Mouse (Mus musculus) urinary bladder, adult 2 months (tissue): ENCODE data around the gene Zscan21. TPM values are rescaled to one million over a fixed set of nuclear protein-coding genes. Genes with fewer than 3 reads are reported as not detected.

Source experiments
- DNase-seq: peaks from one replicate; pipeline ENCODE4 v3.0.0; 2022; ENCODE audit warnings: low spot score
- polyA plus RNA-seq: library from polyadenylated mRNA; depleted of rRNA; stranded (reverse); fragments of >200 nt; gene quantifications from 2 replicates; pipeline ENCODE4 v1.2.3, GENCODE M21; 2012

The Zscan21 gene
- polyA plus RNA-seq, 1 experiment = 24.9 TPM

DNA sequence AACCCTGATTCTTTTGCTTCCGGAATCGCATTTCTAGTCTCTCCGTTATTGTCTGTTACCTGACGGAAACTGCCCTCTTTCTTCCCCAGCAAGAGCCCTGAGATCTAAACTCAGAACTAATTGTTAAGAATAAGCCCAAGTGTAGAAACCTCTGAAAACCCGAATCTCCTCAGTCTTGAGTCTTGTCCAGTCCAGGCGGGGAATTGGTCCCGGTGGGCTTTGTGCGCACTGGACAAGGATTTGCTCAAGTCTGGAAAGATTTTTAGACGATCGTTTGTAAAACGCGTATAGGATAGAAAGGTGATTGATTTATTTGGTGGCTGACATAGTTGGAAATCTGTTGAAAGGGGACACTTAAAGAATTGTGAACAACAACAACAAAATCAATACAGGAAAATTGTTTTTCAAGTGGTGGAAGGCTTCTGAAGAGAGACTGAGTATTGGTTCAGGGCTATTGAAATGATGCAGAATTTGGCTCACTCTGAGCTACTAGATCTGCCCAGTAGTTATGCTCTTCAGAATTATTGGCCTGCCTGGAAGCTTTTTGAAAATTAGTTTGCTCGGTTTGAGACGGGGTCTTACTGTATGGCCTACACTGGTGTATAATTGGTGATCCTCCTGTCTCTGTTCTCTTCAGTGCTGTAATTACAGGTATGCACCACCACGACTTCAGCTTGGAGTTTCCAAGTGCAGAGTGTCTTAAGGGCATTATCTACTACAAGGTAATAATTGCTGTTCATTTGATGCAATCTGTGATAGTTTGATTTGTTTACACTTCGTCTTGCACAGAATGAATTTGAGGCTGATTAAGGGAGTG lies 704 bp downstream of the Zscan21 start:
- DNase-seq = no peak

DNA sequence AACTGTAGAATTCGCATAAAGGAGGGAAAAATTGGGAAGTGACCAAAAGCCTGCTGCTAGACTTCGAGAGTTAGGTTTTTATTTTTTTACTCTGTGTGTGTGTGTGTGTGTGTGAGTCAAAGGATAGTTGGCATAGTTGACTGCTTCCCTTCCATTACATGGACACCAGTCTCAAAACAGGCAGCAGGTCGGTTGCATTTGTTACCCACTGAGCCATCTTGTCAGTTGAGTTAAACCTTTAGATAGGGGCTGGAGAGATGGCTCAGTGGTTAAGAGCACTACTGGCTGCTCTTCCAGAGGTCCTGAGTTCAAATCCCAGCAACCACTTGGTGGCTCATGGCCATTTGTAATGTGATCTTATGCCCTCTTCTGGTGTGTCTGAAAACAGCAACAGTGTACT lies 1.3 kb downstream of the Zscan21 start:
- DNase-seq = no peak

DNA sequence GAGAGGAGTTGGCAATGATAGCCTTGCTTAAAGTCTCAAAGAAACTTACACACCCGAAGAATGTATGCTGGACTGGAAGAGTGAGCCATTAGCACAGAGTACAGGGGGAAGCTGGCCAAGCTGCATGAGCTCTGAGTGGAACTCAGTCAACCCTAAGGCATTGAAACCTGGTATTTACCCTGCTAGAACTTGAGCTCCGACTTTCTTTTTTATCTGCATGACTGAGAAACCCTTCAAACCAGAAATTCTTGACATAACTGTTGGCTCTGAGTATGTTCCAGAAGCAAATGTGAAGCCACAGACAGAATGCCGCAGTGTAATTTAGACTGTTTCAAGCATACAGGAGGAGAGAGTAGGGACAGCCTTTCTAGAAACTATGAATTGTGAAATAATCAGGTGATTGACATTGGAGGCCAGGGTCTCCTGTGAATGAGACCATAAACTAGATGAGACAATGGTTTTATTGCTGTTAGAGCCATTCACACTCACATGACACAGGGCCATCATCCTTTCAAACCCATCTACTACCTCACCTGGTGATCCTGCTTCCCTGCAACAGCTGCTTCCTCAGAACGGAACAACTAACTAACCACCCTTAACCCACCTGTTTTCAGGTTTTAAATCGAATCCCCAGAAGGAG lies 15.8 kb downstream of the Zscan21 start:
- DNase-seq = no peak

GRCm38 (mm10) chr5:138137257-138137656 lies 20.6 kb downstream of the Zscan21 start:
- DNase-seq = no peak

DNA sequence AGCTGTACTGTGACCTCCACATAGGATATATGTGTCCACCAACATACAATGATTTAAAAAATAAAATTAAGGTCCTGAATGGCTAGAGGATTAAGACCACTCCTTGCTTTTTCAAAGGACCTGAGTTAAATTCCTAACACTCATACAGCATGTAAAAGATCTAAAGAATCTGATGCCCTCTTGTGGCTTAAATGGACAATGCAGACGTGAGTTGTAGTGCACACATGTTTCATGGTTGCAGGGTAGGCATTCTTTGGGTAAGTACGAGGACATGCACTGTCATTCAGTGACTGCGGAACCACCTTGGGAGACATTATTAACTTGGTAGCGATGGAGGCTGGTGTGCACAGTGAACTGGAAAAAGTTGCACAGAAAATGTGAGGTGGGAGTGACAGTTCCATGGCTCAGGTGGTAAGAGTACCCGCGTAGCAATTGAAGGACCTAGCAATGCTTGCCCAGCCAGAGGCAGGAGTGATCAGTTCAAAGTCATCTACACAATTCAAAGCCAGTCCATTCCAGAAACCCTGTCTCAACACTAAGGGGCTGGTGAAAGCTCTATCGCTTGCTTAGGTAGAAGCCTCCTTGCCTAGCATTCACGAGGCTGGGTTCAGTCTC lies 21.3 kb downstream of the Zscan21 start:
- no peak for DNase-seq

GRCm38 (mm10) chr5:138138585-138138984 lies 21.9 kb downstream of the Zscan21 start:
- no peak for DNase-seq

DNA sequence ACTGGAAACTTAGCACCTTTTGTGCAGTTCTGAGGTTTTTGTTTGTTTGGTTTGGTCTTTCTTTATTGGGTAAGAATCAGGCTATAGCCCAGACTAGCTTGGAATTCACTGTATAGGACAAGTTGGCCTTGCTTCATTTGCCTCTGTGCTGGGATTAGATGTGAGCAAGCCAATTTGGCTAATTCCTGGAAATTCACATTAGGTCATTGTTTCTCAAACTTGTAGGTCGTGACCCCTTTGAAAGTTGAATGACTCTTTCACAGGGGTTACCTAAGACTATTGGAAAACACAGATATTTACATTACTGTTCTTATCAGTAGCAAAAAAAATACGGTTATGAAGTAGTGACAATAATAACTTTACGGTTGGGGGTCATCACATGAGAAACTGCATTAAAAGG lies 37.7 kb downstream of the Zscan21 start:
- DNase-seq = no peak

GRCm38 (mm10) chr5:138155443-138155976 lies 38.8 kb downstream of the Zscan21 start, which contains the start of gene Zfp113:
Gene Zfp113, minus strand, starts transcription at chr5:138155744.
- DNase-seq = peak; percentile 67

GRCm38 (mm10) chr5:138160224-138160762 lies 43.6 kb downstream of the Zscan21 start:
- DNase-seq = no peak

DNA sequence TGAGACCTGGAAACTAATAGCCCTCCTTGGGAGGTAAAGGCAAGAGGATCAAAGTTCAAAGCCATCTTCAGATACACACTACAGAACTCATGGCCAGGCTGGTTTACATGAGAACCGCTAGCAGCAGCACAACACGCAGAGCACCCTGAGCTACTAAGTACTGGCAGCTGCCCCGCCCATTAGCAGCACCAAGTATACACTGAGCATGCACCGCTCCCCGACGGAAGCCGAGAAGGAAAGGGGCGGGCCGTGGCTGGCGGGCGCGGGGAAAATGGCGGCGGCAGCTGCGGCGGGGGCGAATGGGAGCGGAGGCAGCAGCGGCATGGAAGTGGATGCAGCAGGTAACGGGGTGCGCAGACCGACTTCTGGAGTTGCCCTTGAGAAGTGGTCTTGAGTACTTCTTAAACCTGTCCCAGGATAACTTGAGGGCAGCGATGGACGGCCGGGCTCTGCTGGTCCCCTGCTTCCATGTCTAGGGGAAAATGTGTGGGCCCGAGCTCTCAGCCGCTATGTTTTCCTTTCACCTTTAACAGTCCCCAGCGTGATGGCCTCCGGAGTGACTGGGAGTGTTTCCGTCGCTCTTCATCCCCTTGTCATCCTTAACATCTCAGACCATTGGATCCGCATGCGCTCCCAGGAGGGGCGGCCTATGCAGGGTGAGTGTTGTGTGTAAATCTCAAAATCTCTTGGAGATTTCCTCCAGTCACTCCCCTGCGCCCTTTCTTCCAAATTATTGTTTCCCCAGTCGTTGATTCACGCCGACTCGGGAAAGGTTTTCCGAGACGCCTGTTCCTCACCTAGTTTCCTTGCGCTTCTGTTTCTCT lies 44.4 kb downstream of the Zscan21 start, which contains the start of gene Cops6:
Gene Cops6, plus strand, starts transcription at position 230 of the 824 bp plus-strand sequence.
- DNase-seq = peak; percentile 94

DNA sequence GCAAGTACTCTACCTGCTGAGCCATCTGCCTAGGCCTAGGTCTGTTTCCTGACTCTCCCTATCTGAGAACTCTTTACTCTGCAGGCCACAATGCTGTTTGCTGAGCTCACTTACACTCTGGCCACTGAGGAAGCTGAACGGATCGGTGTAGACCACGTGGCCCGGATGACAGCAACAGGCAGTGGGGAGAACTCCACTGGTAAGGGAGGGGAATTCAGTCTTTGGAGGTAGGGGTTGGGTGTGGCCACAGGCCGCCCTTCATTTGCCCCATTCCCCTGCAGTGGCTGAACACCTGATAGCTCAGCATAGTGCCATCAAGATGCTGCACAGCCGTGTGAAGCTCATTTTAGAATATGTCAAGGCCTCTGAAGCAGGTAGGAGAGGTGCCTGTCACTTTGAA lies 46.3 kb downstream of the Zscan21 start:
- no peak for DNase-seq

GRCm38 (mm10) chr5:138163610-138164009 lies 46.9 kb downstream of the Zscan21 start:
- DNase-seq = no peak

DNA sequence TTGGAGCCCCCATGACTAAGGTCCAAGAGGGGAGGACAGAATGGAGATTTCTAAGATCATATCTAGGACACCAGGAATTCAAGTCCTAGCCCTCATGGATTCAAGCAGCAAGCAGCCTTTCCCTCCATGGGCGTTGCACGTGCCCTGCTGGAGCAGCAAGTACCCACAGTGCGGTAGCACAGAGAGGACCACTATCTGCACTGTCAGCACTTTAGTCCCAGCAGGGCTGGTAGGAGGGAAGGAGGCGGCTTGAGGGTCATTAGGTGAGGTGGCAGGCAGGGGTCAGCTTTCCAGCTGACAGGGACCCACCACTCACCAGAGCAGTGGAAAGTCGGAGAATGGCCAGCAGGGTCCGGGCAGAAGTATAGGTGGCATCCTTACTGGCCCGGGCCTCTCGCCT lies 48.9 kb downstream of the Zscan21 start:
- DNase-seq = no peak

GRCm38 (mm10) chr5:138170936-138171561 lies 54.3 kb downstream of the Zscan21 start:
- peak; percentile 91 for DNase-seq

DNA sequence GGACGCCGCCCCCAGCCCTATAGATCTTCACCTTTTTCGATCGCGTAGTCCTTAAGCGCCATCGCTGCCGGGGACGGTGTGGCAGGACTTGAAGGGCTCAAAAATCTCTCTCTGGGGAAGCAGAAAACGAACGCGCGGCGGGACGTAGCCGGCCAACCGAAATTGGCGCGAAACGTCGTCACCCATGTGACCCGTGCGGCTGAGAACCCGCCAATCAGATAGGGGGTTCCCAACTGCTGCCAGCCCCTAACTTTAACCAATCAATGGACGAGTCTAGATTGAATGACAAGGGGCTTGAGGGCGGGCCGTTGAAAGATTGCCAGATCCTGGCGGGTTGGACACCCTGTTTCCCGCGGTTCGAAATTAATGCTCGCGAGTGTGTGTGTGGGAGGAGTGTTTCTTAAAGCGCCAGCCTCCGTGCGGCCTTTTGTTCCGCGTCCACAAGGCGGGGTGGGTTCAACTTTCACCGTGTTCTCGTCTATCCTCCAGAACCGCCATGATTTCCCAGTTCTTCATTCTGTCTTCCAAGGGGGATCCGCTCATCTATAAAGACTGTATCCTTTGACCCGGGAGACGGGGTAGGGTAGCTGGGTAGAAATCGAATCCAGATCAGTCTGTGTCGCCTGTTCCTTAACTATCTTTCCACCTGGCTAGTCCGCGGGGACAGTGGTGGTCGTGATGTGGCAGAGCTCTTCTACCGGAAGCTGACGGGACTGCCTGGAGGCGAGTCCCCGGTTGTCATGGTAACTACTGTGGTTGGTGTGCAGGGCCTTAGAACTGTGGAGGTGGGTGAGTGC lies 55.2 kb downstream of the Zscan21 start, which contains the start of the genes Ap4m1 and Mcm7:
Gene Ap4m1, plus strand, starts transcription at position 308 of the 797 bp plus-strand sequence.
Gene Mcm7, minus strand, starts transcription at position 728 of the 797 bp plus-strand sequence.
- DNase-seq = peak; percentile 83

DNA sequence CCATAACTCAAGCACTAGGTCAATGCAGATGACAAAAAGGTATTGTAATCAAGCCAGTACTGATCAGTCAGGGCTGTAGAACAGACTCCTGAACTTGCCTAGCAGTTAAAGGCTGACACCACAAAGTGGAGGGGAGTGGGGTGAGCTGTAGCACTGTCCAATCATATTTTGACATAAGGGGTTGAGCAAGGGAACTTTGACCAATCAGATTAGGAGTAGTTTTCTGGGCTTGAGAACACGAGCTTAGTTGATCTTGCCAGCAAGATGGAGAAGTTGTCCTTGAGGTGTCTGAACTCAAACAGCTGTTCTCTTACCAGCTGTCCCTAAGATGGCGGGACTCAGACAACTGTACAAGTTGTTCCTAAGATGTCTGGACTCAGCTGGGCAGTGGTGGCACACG lies 56.5 kb downstream of the Zscan21 start:
- no peak for DNase-seq
